Mouse (Mus musculus): ENCODE results near the gene Serinc2.

DNA sequence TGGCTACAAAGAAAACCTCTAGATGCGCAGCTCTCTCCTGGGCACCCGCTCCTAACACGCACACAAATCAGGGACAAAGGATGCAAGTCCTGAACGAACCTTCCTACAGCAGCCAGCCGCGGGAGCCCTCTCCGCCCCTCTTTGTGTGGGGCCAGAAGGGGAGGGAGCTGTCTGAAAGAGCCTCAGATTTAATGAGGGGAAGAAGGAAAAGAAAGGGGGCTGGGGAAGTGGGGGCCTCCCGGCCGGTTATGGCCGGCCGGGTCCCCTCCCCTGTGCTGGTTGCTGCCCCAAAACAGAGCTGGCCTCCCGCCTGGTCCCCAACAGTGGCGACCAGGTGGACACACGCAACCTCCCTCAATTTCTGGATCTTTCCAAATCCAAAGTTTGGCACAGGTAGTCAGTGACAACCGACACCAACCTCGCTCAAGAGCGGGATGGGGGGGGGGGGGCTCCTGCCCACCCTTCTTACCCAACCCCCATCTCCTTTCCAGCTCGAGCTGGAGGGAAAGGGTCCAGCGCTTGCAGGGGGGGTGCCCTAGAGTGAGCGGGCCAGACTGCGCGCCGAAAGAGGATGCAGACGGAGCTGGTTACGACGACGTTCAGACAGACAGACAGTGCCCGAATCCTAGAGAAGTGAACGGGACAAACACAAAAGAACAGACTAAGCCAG, 4.5 kb downstream of the Serinc2 start:
- TF ChIP-seq CTCF (IDR thresholded peaks at IDR 0.05; ENCODE audit: control insufficient read depth, insufficient read depth, insufficient read length) (no peak), MAX (IDR thresholded peaks at IDR 0.05) (no peak), MYOG (IDR thresholded peaks at IDR 0.05; ENCODE audit: control insufficient read depth, extremely low read depth, insufficient read length) (no peak), CEBPB (IDR thresholded peaks at IDR 0.05; ENCODE audit: low read depth) (no peak)

All from C2C12 (cell line).